Mouse (Mus musculus): ENCODE results near the gene Paqr7.

Gene Paqr7

DNA sequence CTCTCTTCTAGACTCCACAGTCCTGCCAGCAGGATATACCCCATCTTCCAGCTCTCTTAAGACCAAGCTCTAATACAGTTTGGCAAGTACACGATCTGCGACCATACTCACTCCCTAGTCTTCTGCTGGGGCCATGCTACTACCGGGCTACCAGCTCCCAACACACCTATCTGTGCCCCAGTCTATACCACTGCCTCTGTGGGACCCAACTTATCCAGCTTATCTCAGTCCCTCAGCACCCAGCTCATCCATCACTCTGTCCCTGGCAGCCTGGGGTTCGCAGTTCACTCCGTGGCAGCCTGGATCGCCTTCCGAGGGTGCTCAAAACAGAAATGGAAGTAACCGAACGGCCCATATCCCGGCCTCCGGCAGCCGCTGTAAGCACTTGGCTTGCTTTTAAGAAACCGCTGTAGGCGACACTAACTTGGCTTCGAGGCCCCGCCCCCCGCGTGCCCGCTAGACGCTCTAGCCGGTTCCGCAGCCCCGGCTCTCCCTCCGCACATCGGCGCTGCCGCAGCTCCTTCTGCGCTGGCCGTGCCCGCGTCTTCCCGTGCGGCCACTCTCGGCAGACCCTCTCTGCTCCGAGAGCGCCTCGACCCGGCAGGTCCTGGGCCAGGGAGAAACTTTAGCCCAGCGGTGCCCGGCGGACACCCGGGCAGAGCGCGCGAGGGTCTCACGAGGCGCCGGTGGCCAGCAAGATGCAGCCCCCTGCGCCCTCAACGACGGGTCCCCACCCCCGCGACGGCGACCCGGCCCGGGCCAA is 37.8 kb downstream of the Paqr7 start:
- no peak for DNase-seq (ENCODE audit: extremely low spot score, low read depth, low spot score)

DNA sequence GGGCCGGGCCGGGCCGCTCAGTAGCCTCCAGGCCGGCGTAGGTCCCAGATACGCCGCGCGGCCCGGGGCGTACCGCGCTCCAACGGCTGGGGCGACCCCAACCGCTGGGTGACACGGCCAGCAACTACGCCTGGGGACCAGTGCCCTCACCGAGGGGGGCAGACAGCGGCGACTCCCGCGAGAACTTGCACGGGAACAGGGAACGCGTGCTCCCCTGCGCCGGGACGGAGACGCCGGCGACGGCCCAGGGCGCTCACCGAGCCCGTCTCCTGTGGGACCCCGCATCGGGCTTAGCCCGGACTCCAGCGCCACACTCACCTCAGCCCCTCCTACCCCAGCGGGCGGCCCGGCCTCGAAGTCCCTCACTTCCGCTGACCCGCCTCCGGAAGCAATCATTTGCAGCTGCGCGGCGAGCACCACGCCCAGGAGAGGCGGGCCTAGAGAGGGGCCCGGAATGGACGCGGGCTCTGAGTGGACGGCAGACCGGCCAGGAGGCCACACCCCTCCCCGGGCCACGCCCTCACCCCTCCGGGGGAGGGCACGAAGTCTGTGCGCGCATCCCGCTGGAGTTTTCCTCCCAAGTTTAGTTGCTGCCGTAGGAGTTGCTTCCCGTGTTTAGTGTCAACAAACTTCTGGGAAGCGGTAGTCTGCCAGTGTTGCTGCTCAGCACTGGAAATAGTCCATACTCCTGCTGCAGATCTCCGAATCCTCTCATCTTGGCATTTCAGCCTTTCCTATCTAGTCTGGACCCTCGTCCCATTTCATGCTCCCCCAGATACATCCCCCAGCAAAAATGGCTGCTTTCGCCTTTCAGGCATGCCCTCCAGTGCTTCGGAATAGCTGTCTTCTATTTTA is 38.7 kb downstream of the Paqr7 start, which contains the start of gene Mtfr1l:
Gene Mtfr1l, minus strand, starts transcription at position 456 of the 855 bp plus-strand sequence.
- peak; percentile 66 for DNase-seq (ENCODE audit: extremely low spot score, low read depth, low spot score)

DNA sequence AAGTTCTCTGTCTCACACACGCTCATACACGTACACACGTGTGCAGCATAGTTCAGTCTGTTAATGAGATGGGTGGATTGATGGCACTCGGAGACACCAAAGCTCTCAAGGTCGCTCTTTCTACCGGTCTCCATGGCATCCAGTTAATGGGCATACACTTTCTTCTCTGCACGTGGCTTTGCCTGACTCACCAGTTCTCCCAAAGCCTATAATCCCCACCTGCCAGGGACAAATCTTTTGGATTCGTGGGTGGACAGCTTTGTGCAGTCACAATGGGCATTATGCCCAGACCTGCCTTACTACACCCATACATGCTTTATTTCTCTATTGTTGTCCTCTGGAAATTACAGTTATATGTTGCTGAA is 39.3 kb downstream of the Paqr7 start:
- DNase-seq (ENCODE audit: extremely low spot score, low read depth, low spot score) = no peak

DNA sequence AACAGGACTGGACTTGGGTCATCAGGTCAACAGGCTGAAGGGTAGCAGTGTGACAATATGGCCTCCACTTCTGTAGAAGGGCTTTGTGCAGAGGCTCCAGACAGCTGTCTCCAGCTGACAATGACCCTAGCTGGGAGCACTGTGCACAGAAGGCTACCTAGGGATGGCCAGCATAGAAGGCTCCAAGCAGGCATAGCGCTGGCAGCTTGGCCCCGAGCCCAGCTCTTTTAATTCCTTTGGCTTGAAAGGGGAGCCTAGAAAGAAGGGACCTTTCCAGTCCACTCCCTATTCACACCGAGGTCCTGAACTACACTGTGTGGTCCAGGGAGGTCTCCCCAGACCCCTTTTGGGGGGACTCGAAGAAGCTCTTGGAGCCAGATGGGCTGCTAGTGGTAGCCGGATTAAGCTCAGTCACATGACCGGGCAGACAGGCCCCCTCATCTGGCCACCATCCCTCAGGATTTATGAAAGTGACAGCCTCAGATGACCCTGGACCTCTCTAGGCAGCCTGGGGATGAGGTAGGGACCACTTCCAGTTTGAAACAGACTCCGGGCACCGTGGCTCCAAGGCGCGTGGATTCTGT is 42.6 kb downstream of the Paqr7 start:
- no peak for DNase-seq (ENCODE audit: extremely low spot score, low read depth, low spot score)

DNA sequence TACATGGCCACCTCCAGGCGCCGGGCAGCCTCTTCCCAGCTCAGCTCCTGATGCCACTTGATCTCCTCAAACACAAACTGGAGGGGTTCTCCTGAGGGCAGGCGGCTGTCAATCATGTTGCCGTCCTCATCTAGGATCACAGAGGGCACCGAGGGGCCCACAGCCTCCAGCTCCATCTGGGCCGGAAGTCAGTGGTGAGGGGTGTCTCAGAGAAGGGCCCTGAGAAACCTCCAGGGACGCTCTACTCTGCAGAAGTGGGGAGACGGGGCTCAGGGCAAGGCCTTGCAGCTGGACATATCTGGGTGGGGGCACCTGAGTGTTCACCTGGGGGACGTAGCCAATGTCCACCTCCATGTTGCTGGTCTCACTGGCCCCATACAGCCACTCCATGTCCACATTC is 46.2 kb downstream of the Paqr7 start:
- DNase-seq (ENCODE audit: extremely low spot score, low read depth, low spot score) = no peak

DNA sequence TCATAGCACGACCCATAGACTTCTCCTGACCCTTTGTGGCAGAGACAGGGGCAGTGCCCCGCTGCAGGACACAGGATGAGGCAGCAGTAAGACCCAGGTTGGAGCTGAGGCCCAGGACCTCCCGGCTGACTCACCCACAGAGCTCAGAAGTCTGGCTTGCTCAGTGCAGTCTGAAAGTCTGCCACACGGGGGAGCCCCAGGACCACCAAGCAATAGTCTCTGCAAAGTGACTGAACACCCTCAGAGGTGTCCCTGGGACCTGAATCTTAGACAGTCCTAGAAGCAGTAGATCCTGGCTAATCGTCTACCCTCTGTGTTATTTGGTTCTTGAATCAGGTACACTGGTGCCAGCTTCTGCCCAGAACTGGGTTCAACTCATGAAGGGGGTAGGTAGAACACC is 46.8 kb downstream of the Paqr7 start:
- DNase-seq (ENCODE audit: extremely low spot score, low read depth, low spot score) = peak; percentile 56

DNA sequence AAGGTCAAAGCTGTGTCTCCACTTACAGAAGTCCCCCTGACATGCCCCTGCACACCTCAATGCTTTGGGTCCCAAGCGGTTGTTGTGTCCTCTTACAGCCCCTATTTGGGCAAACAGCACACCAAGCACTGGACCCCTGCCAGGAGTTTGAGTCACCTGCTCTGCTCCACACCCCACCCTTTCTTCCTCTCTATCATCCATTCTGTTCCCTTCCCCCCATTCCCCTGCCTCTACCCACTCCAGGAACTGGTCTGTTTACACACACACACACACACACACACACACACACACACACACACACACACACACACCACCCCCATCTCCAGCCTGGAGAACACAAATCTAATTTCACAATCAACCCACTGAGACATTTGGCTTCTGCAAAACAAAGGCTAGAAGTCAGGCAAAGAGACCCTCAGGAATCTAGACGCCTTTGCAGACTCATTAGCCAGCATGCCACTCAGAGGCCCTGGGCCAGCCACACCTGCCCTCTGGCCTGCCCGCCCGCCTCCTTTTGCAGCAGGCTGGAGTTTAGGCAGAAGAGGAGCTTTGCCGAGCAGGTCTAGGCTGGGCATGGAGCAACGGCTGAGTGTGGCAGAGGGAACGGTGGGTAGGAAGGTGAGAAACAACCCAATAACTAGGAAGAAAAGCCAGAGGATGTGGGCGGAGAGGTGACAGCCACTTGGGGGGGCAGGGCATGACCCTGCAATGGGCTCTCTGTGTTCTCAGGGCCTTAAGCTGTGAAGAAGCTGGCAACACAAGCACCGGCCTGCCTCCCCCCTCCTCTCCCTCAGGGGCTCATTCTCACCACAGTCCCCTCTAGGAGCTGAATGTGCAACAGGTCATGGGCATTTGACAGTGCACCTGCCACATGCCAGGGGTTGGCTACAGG is 50.6 kb downstream of the Paqr7 start:
- DNase-seq (ENCODE audit: extremely low spot score, low read depth, low spot score) = no peak

DNA sequence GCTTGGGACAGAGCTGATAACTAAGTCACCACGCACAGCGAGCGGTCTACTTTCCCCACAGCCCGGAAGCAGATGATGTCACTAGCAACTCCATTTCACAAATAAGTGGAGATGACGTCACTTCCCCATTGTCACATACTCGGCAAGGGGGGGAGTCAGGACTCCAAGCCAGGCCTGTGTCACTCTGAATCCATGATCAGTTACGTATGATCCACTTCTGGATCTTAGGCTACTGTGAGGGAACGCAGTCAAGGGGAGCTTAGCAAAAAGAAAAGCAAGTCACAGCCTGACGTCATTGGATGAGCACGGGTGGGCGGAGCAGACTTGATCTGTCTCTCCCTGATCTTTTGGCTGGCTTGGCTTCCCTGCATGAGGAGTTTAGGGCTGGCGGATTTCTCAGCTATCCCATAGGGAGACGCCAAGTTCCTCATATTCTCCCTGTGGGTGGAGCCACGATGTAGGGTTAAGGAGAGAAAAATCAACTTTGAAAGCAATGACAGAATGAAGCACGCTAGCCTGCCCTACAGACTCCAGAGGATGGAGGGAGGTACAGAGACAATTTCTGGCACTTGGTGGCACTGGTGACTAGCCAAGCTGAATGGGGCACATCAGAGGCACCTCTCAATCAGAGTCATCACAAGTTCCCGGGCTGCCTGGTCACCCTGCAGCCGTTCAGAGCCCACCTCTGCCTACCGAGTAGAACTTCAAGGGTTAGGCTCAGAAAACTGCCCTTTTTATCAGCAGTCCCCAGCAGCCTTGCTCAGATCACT is 51.9 kb downstream of the Paqr7 start:
- no peak for DNase-seq (ENCODE audit: extremely low spot score, low read depth, low spot score)

DNA sequence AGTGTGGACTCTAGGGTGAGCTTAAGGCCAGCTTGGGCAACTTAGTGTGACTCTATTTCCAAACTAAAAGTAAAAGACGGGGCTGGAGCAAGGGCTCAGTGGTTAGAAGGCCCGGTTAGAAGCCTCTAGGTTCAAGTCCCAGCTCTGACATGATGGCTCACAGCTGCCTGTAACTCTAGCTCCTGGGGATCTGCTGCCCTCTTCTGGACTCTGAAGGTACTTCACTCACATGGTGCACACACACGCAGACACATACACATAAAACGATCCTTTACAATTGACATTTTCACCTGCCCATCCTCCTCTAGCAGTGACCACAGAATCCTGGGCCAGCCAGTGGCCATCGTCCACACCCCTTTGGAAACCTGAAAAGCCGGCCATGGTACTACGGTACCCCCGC is 53.4 kb downstream of the Paqr7 start:
- DNase-seq (ENCODE audit: extremely low spot score, low read depth, low spot score) = no peak

DNA sequence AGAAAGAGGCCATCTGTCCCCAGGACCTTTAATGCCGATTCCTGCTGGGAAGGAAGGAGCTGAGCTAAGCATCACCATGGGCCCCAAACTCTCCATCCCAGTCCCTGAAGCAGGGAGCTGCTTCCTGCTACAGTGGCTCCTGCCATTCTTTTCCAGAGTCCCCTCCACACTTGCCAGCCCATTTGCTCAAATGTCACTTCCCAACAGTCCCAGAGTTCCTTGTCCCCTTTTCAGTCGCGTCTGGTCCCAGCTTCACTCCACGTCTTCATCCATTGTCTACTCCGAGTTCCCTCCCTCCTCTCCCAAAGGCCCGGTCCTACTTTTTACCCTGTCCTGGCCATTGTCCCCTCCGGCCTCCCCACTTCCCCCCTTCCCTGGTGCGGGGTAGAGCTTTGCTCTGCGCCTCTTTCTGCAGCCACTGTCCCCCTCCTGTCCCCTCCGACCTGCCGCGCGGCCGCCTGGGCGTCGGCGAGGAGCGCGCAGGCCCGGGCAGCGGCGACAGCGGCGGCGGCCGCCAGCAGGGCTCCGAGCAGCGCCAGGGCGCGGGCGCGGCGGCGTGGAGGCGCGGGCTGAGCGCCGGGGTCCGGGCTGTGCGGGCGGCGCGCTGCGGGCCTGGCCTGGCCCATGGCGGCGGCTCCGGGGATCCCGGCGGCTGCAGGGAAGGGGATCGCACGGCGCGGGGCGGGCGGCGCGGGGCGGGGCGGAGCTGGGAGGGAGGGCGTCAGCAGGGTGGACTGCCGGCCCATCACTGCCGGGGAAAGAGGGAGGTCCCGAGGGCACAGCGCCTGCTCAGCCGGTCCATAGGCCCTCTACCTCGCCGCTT is 55.2 kb downstream of the Paqr7 start, which contains the start of gene Selenon:
Gene Selenon, minus strand, starts transcription at position 673 of the 823 bp plus-strand sequence.
- DNase-seq (ENCODE audit: extremely low spot score, low read depth, low spot score) = no peak

DNA sequence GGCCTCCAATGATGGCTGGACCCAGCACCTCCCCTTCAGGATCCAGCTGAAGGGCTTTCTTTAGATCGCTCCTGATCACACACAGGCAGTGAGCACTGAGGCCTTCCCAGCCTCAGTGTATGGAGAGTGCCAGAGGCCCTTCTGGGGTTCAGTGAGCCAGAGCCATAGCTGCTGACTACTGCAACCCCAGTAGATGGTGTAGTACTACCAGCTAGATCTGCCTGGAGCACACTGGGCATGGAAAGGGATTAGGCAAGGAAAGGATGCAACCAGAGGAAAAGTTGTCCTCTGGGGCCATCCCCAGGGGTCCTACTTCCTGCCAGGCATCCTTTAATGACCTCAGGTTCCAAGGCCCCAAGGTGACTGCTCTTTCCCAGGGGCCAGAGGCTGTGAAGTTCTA is 57.1 kb downstream of the Paqr7 start:
- DNase-seq (ENCODE audit: extremely low spot score, low read depth, low spot score) = no peak

DNA sequence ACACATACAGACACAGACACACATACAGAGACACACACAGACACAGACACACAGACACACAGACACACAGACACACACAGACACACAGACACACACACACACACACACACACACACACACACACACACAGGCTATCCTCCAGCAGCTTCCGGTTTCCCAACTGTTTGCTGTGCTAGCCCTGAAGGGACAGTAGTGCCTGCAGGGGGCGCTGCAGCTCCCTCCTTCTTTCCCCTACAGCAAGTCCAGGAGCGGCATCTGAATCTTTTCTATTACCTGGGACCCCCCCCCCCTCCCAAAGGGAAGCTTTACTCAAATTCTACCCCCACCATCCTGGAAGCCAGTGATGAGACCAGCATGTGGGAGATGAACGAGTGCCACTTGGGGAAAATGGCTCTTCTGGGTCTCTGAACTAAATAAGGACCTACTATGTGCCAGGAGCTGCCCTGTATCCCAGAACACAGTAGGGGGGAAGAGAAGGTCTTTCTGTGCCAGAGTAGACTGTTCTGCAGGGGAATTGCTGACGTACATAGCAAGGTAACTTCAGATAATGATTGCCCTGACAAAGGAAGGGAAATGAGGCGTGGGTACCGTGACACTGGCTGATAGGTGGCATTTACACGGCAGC is 59.6 kb downstream of the Paqr7 start:
- no peak for DNase-seq (ENCODE audit: extremely low spot score, low read depth, low spot score)

DNA sequence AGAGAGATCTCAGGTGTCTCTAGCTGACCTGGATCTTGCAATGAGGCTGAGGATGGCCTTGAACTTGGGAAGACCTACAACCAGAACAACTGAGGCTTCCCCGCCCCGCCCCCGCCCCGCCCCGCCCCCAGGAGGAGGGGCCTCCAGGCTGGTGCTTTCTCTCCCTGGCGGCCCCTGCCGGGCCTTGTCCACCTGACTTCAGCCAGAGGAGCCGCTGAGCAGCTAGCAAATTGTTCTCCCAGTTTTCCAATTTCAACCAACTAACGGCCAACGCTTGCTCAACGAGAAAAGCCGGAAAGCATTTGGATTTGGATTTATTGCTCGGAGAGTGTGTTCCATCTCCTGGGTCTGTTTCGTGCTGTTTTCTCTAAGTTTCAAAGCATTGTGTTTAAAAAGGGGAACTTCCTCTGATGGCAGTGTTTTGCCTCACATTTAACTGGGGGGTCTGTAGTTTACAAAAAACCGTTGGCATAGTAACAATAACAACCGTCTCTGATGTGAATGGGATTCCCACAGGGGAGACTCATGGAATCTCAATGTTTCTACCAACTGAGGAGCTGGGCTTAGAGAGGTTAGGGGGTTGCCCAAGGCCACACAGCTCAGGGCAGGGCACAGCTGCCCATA is 61.2 kb downstream of the Paqr7 start:
- DNase-seq (ENCODE audit: extremely low spot score, low read depth, low spot score) = no peak

DNA sequence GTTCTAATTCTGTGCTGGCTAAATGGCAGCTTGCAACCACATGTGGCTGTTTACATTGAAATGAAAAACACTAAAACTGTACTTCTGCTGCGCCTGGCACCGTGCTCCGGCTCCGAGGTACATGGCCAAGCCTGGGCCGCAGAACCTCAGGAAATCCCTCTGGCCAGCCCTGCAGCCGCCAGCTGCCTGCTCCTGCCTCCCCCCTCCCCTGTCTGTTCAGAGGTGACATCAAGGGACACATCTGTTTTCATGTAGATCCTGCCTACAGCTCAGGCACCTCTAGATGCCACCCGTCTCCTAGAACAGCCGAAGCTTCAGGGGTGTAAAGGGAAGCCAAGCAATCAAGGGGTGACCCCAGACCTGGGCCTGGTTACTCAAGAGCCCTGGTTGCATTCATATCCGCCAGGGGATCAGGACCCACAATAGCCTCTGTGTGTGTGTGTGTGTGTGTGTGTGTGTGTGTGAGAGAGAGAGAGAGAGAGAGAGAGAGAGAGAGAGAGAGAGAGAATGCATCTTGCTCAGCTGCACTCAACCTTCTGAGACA is 62.1 kb downstream of the Paqr7 start:
- no peak for DNase-seq (ENCODE audit: extremely low spot score, low read depth, low spot score)

DNA sequence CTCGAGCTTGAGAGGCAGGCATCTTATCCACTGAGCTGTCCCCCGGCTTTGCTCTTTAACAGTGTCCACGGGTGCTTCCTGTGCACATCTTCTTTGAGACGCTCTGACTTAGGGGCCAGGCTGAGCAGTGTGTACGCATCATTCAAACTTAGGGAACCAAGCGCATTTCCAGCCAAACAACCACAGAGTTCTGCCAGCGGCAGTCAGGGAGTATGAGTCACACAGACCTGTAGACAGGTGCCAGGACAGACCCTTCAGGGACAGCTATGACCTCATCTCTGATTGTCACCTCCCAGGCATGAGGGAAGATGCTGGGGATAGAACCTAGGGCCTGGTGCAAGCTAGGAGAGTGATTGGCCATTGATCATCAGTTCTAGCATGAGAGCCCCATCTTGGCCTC is 62.7 kb downstream of the Paqr7 start:
- no peak for DNase-seq (ENCODE audit: extremely low spot score, low read depth, low spot score)
